Mouse (Mus musculus): ENCODE measurements around the gene Atf5.

Atf5 gene

GRCm38 (mm10) chr7:44819391-44819790 lies 2.9 kb upstream of the Atf5 start:
- peak; percentile 1 for DNase-seq

GRCm38 (mm10) chr7:44818751-44819235 lies 2.3 kb upstream of the Atf5 start:
- no peak for DNase-seq

GRCm38 (mm10) chr7:44818164-44818563 lies 1.7 kb upstream of the Atf5 start:
- peak; percentile 2 for DNase-seq

DNA sequence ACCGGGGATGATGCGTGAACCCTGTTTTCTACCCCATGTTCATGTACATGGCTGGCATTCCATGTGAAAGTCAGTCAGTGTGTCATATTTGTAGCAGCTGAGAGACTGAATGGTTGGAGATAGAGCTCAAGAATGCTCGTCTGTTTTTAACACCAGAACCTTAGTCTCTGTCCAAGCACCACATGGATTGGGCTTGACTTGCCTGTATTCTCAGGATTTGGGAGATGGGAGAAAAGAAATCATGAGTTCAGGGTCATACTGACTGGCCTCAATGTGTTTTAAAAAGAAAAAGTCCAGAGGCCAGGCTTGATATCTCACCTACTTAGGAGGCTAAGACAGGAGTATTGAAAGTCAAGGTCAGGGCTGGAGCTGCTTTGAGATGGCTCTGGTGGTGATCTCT lies 983 bp upstream of the Atf5 start:
- DNase-seq = no peak

DNA sequence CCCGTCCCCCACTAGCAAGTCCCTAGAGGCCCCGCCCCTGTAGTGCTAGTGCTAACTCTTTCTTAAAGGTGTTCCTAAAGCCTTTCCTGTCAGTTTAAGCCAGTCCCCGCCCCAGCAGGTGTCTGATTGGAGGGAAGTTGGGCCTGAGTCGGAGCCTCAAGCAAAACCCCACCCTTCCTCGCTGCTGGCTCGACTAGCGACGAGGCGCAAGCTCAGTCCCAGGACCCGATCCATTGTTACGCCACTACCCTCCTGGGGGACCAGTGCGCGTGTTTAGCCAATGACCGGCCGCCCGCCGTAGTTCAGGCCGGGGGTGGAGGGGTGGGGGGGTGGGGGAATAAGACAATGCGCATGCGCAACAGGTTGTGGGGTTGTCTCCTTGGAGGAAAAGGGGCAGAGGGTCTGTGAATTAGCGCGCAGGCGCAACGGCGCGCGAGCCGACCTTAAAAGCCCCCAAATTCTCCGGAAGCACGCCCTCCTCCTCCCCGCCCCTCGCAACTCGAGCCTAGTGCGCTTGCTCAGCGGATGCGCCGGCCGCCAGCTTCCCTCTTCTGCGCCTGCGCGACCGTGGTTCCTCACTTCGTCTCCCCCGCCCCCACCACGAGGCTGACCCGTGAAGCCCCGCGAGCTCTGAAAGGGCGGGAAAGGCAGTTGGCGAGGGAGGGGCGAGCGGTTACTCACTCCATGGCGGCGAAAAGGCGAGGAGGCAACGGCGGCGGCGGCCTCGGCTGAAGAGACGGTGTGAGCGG lies 563 bp downstream of the Atf5 start, which contains the start of the genes Nup62 and Il4i1:
Gene Nup62, plus strand, starts transcription at position 368 of the 749 bp plus-strand sequence.
Gene Il4i1, plus strand, starts transcription at position 667 of the 749 bp plus-strand sequence.
- DNase-seq = peak; percentile 100

DNA sequence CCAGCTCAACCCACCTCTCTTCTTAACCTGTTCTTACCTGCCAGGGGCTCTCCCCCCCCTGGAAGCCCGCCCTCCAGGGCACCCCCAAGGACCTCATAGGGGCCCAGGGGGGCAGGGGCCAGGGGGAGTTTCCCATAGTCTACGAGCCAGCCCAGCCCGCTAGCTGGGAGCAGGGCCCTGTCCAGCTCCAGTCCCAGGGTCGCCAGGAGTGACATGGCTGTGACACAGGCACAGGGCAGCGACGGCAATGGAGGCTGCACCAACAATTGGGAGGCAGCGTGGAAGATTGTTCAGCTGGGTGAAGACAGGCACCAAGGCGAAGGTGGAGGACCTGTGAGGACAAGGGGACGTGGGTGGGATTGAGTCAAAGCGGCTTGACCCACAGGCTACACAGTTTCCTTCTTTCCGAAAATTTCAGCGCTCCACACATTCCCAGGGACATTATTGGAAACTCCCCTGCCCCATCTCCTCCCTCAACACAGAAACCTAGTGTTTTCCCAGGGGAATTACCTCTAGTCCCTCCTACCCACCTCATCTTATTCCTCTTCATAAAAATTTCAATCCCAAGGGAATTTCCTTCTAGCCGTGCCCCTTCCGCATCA lies 1.4 kb downstream of the Atf5 start:
- DNase-seq = peak; percentile 43

DNA sequence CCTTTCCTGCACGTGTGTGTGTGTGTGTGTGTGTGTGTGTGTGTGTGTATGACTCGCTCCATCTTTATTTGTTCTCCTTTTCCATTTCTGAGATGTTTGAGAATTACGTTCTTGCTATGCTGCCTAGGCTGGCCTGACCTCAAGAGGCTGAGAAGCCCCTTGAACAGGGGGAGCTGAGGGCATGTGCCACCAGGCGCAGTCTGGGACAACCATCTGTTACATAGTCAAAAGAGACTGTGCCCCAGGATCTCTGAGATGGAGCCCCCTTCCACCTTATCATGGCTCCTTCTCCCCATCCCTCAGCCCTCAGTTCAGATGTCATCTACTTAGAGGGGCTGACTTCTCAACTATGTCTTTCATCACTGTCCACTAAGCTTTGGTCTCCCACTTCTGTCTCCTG lies 2.0 kb downstream of the Atf5 start:
- no peak for DNase-seq

DNA sequence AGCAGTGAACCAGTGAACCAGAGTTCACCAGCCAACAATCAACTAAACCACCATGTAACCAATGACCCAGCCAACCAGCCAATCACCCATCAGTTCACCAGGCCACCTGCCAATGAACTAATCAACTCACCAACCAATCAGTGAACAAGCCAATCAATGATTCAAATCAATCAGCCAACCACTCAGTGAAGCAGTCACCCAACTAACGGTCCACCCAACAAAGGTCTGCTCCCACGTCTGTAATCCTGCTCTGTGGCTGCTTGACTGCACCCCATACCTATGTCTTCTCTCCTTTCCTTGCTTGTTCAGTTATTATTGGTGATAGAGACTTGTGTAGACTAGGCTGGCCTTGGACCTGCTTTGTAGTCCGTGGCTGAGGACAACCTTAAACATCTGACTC lies 2.5 kb downstream of the Atf5 start:
- no peak for DNase-seq

DNA sequence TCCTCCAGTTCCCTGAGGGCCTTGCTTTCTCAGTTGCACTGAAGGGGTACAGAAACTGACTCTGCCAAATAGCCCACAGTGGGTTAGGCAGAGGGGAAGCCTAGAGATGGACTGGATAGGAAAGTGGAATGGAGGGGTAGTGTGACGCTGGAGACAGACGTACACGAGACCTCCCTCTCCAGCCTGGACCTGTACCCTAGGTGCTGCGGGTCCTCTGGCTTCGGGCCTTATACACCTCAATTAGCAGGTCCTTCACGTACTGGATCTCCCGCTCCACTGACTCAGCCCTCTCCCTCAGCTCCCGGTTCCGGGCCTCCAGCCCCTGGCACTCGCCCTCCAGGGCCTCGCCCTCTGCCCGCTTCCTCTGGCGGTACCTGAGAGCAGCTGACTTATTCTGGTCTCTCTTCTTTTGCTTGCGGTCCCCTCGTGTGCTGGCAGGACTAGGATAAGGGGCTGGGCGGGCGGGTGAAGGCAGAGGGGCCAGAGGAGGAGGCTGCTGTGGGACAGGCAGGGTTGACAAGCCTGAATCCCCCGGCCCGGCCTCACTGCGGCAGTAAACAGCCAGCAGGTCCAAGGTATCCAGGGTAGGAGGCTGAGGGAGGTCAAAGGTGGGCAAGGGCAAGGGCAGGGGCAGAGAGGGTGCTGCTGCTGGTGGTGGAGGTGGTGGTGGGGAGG lies 3.7 kb downstream of the Atf5 start:
- DNase-seq = no peak

DNA sequence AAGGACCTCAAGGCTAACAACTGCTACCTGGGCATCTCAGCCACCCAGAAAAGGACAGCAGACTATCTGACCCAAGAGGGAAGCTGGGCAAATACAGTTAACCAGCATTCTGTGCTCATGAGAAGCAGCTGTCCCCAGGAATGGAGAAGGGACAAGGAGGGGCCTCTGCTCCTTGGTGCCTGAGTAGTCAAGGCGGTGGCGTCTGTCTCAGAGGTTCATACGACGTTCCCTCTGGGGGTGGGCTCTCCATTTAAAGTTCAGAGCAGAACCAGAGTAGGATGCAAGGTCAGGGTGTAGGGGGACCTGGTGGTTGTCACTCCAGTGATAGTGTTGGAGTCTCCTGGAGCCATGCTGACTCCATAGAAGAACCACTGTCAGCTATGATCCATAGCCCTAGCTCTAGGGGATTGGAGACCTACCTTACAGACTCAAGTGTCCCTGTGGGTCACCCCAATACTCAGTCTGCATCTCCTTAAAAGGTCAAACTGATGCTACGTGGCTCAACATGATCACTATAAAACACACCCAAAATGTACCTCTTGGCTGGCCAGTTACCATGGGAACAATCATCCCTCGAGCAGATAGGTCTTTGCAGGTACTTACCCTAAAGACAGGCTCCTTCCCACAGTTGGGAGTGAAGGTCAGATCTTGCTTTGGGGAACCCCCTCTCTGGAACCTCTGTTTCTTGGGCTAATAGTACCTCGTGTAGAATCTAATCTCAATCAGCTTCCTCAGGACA lies 5.5 kb downstream of the Atf5 start:
- no peak for DNase-seq

GRCm38 (mm10) chr7:44810365-44810764 lies 6.1 kb downstream of the Atf5 start:
- DNase-seq = no peak

GRCm38 (mm10) chr7:44809466-44809865 lies 7.0 kb downstream of the Atf5 start:
- no peak for DNase-seq

DNA sequence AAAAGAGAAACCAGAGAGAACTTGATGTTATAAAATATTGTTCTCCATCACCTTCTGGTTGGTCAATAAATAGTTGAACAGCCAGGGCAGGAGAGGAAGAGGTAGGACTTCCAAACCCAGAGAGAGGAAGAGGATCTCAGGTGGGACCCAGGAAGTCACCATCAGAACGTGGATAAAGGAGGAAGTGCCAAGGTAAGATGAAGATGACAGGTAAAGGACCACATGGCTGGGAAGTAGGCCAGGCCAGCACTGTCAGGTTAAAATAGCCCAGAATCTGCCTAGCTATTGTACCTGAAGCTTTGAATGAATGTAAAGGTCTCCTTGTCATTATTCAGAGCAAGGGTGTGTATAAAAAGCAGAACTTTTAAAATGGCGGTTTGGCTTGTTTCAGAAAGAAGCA lies 7.5 kb downstream of the Atf5 start:
- no peak for DNase-seq

- no peak for DNase-seq
Observed at GRCm38 (mm10) chr7:44792781-44793180, 23.7 kb downstream of the Atf5 start.

- no peak for DNase-seq
Observed at GRCm38 (mm10) chr7:44790066-44790465, 26.4 kb downstream of the Atf5 start.

- DNase-seq = no peak
Observed at GRCm38 (mm10) chr7:44789531-44789930, 26.9 kb downstream of the Atf5 start.

GRCm38 (mm10) chr7:44780101-44780500 lies 36.4 kb downstream of the Atf5 start:
- no peak for DNase-seq

GRCm38 (mm10) chr7:44776849-44777498 lies 39.5 kb downstream of the Atf5 start:
- no peak for DNase-seq

GRCm38 (mm10) chr7:44772591-44773204 lies 43.8 kb downstream of the Atf5 start:
- peak; percentile 35 for DNase-seq

DNA sequence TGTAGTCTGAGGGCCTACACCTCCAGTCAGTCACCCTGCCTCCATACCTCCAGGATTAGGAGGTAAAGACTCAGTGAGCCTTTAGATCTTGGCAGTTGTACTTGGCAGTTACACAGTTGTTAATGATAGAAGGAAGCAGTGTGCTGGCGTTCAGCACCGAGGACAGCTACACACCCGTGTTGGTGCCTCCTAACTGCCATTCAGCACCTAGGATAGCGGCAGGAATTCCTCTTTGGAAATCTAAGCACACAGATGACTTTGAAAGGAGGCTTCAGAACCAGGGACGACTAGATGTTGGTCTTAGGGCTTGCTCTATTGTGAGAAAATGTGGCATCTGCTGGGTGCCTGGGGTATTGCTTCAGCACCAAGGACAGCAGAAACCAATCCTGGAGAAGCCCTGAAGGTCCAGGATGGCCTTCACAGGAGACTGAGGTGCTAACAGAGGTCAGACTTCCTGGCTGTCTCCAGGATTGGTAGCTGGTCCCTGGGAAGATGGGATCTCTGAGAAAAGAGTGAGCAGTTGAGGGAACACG lies 46.3 kb downstream of the Atf5 start:
- peak; percentile 28 for DNase-seq

- no peak for DNase-seq
Observed at GRCm38 (mm10) chr7:44768129-44768528, 48.3 kb downstream of the Atf5 start.
